Mouse (Mus musculus) testis, adult 2 months (tissue): ENCODE measurements around the gene Uba7.

Source experiments
- CTCF ChIP-seq: fragments of 200-500 bp; IDR thresholded peaks from 2 replicates; pipeline ENCODE4 v1.5.1; 2012; ENCODE audit warnings: low read depth, mild to moderate bottlenecking, inconsistent platforms, low read length, moderate library complexity; ENCODE audit not compliant: control insufficient read depth, insufficient read depth, insufficient replicate concordance
- POLR2A ChIP-seq: fragments of 200-500 bp; IDR thresholded peaks from 2 replicates; pipeline ENCODE4 v1.6.1; 2012; ENCODE audit warnings: low read depth, mild to moderate bottlenecking, inconsistent platforms, low read length, moderate library complexity; ENCODE audit not compliant: control insufficient read depth

DNA sequence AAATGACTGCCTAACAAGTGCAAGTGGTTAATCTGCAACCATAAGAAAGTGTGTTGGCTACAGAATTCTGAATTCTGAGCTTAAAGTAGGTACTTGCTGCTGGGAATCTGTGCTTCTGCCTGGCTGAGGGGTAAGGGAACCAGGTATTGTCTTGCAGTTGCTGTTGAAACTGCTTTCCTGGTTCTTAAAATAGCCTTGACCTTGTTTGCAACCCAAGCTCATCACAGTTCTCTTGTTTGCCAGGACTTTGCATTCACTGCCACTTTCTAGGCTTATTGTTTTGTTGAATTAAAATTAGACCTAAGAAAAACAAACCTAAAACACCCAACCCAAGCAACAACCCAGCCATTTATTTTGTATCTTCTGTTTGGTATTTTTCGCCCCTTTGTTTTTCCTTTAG, 45.4 kb downstream of the Uba7 start:
- TF ChIP-seq CTCF (no peak), POLR2A (no peak)
